Mouse (Mus musculus) limb, embryonic 12.5 days (tissue): ENCODE results near the gene Psmc3ip. TPM values are rescaled to one million over a fixed set of nuclear protein-coding genes. Genes with fewer than 3 reads are reported as not detected.

ENCODE experiments used
- ATAC-seq: fragments of 200-750 bp; cut with Nextera tagmentation; 2 replicates; pipeline ENCODE4 v1.8.0; 2017; ENCODE audit warnings: low read depth, moderate TSS enrichment; ENCODE audit not compliant: insufficient number of reproducible peaks, insufficient read depth, low FRiP score, low TSS enrichment
- H3K27ac ChIP-seq: fragments of 300-500 bp; sonication (generic); 2 replicates; pipeline ENCODE4 v1.5.1; 2016; ENCODE audit warnings: mild to moderate bottlenecking, moderate library complexity
- H3K27me3 ChIP-seq: fragments of 300-500 bp; sonication (generic); 2 replicates; pipeline ENCODE4 v1.6.1; 2016; ENCODE audit warnings: mild to moderate bottlenecking, moderate library complexity
- H3K36me3 ChIP-seq: fragments of 300-500 bp; sonication (generic); 2 replicates; pipeline ENCODE4 v1.6.1; 2016; ENCODE audit warnings: mild to moderate bottlenecking, moderate library complexity
- H3K4me1 ChIP-seq: fragments of 300-500 bp; sonication (generic); replicated peaks from 2 replicates; pipeline ENCODE4 v1.6.1; 2016
- H3K4me2 ChIP-seq: fragments of 300-500 bp; sonication (generic); 2 replicates; pipeline ENCODE4 v1.6.1; 2016; ENCODE audit warnings: mild to moderate bottlenecking, moderate library complexity
- H3K4me3 ChIP-seq: fragments of 300-500 bp; sonication (generic); replicated peaks from 2 replicates; pipeline ENCODE4 v1.5.1; 2016; ENCODE audit warnings: mild to moderate bottlenecking
- H3K9ac ChIP-seq: fragments of 300-500 bp; sonication (generic); replicated peaks from 2 replicates; pipeline ENCODE4 v1.6.1; 2016; ENCODE audit warnings: mild to moderate bottlenecking, moderate library complexity
- H3K9me3 ChIP-seq: fragments of 300-500 bp; sonication (generic); 2 replicates; pipeline ENCODE4 v1.6.1; 2016; ENCODE audit warnings: mild to moderate bottlenecking, moderate library complexity
- WGBS: fragments of 180-500 bp; shearing (Covaris S2); methylation state at CpG from one replicate; pipeline ENCODE4 v1.1.7; 2016; 5-methylcytosine and 5-hydroxymethylcytosine counted together
- polyA plus RNA-seq: library from polyadenylated mRNA; unstranded; fragments of >200 nt; fragmentation: Nextera tagmentation; extraction: Ambion mirVana; gene quantifications from 2 replicates; pipeline ENCODE4 v1.2.1, GENCODE M21; 2016

The Psmc3ip gene
- polyA plus RNA-seq, 1 experiment from 2014 or later: 54.3 TPM

GRCm38 (mm10) chr11:101062165-101062884 lies 32.9 kb downstream of the Psmc3ip start:
- H3K4me1 ChIP-seq: peaks cover 19% of the 10 kb centered on the region
- 80% methylated on average over 12 of the region's 12 CpGs for WGBS

GRCm38 (mm10) chr11:101061049-101061448 lies 34.2 kb downstream of the Psmc3ip start:
- WGBS: 84% methylated on average over 5 of the region's 5 CpGs
- H3K36me3 ChIP-seq: peaks cover 54% of the 10 kb centered on the region
- no peak overlapping the region for H3K27ac ChIP-seq

More at GRCm38 (mm10) chr11:101062165-101062884, 32.9 kb downstream of the Psmc3ip start:
- Histone ChIP-seq H3K27ac (no peak overlapping the region), H3K36me3 (peaks cover 46% of the 10 kb centered on the region), H3K9me3 (no peaks in the 10 kb centered on the region), H3K9ac (no peak overlapping the region), H3K27me3 (no peaks in the 10 kb centered on the region), H3K4me2 (no peak overlapping the region), H3K4me3 (no peak overlapping the region)
- no peak for ATAC-seq

GRCm38 (mm10) chr11:101060126-101060525 lies 35.1 kb downstream of the Psmc3ip start:
- Histone ChIP-seq H3K9me3 (no peaks in the 10 kb centered on the region), H3K4me1 (peaks cover 19% of the 10 kb centered on the region), H3K36me3 (peaks cover 64% of the 10 kb centered on the region), H3K9ac (no peak overlapping the region), H3K27me3 (no peaks in the 10 kb centered on the region), H3K4me3 (no peak overlapping the region), H3K27ac (0 out of 2 replicates have a peak overlapping the region, but pooled peaks have one; percentile 31), H3K4me2 (no peak overlapping the region)
- no peak for ATAC-seq
- WGBS: 72% methylated on average over 8 of the region's 8 CpGs

More at GRCm38 (mm10) chr11:101061049-101061448, 34.2 kb downstream of the Psmc3ip start:
- H3K9me3 ChIP-seq: no peaks in the 10 kb centered on the region
- H3K27me3 ChIP-seq: no peaks in the 10 kb centered on the region
- peaks cover 19% of the 10 kb centered on the region for H3K4me1 ChIP-seq
- no peak overlapping the region for H3K4me2 ChIP-seq
- no peak overlapping the region for H3K9ac ChIP-seq
- ATAC-seq: no peak
- no peak overlapping the region for H3K4me3 ChIP-seq

- Histone ChIP-seq H3K4me3 (no peak overlapping the region), H3K36me3 (peaks cover 69% of the 10 kb centered on the region), H3K4me2 (no peak overlapping the region), H3K9ac (no peak overlapping the region), H3K4me1 (peaks cover 19% of the 10 kb centered on the region), H3K9me3 (no peaks in the 10 kb centered on the region), H3K27me3 (no peaks in the 10 kb centered on the region), H3K27ac (no peak overlapping the region)
- 86% methylated on average over 10 of the region's 10 CpGs for WGBS
- ATAC-seq: no peak
These were observed 35.8 kb downstream of the Psmc3ip start for GRCm38 (mm10) chr11:101059473-101059872.

- no peak overlapping the region for H3K27ac ChIP-seq
These were observed 36.5 kb downstream of the Psmc3ip start for GRCm38 (mm10) chr11:101058726-101059125.

GRCm38 (mm10) chr11:101057860-101058259 lies 37.4 kb downstream of the Psmc3ip start:
- peaks cover 77% of the 10 kb centered on the region for H3K36me3 ChIP-seq
- H3K27ac ChIP-seq: no peak overlapping the region
- no peak overlapping the region for H3K9ac ChIP-seq
- peaks cover 4% of the 10 kb centered on the region for H3K4me1 ChIP-seq
- H3K4me2 ChIP-seq: no peak overlapping the region
- H3K4me3 ChIP-seq: no peak overlapping the region
- no peaks in the 10 kb centered on the region for H3K9me3 ChIP-seq
- 35% methylated on average over 5 of the region's 5 CpGs for WGBS
- ATAC-seq: no peak
- no peaks in the 10 kb centered on the region for H3K27me3 ChIP-seq

More at GRCm38 (mm10) chr11:101058726-101059125, 36.5 kb downstream of the Psmc3ip start:
- Histone ChIP-seq H3K27me3 (no peaks in the 10 kb centered on the region), H3K9me3 (no peaks in the 10 kb centered on the region), H3K4me1 (peaks cover 12% of the 10 kb centered on the region), H3K4me2 (no peak overlapping the region), H3K4me3 (no peak overlapping the region), H3K36me3 (peaks cover 74% of the 10 kb centered on the region), H3K9ac (no peak overlapping the region)
- no peak for ATAC-seq
- 69% methylated on average over 5 of the region's 5 CpGs for WGBS

GRCm38 (mm10) chr11:101056885-101057284 lies 38.4 kb downstream of the Psmc3ip start:
- Histone ChIP-seq H3K4me1 (no peaks in the 10 kb centered on the region), H3K9me3 (no peaks in the 10 kb centered on the region), H3K36me3 (peaks cover 77% of the 10 kb centered on the region), H3K4me3 (no peak overlapping the region), H3K27me3 (no peaks in the 10 kb centered on the region), H3K27ac (no peak overlapping the region), H3K9ac (no peak overlapping the region), H3K4me2 (no peak overlapping the region)
- WGBS: 43% methylated on average over 8 of the region's 8 CpGs
- ATAC-seq: no peak

GRCm38 (mm10) chr11:101055418-101055817 lies 39.8 kb downstream of the Psmc3ip start:
- Histone ChIP-seq H3K27me3 (no peaks in the 10 kb centered on the region), H3K4me3 (no peak overlapping the region), H3K4me1 (no peaks in the 10 kb centered on the region), H3K27ac (no peak overlapping the region), H3K36me3 (peaks cover 75% of the 10 kb centered on the region), H3K9me3 (no peaks in the 10 kb centered on the region), H3K9ac (no peak overlapping the region), H3K4me2 (no peak overlapping the region)
- WGBS: 88% methylated on average over 14 of the region's 14 CpGs
- no peak for ATAC-seq

- Histone ChIP-seq H3K4me2 (no peak overlapping the region), H3K9ac (no peak overlapping the region), H3K27me3 (no peaks in the 10 kb centered on the region), H3K27ac (no peak overlapping the region), H3K4me1 (no peaks in the 10 kb centered on the region), H3K36me3 (peaks cover 75% of the 10 kb centered on the region), H3K9me3 (no peaks in the 10 kb centered on the region), H3K4me3 (no peak overlapping the region)
- WGBS: 100% methylated on average over 1 of the region's 1 CpGs
- no peak for ATAC-seq
These were observed 41.3 kb downstream of the Psmc3ip start for GRCm38 (mm10) chr11:101053974-101054373.

GRCm38 (mm10) chr11:101052751-101053473 lies 42.3 kb downstream of the Psmc3ip start:
- Histone ChIP-seq H3K36me3 (peaks cover 81% of the 10 kb centered on the region), H3K4me3 (no peak overlapping the region), H3K27ac (no peak overlapping the region), H3K9ac (no peak overlapping the region), H3K4me1 (no peaks in the 10 kb centered on the region), H3K4me2 (no peak overlapping the region), H3K27me3 (no peaks in the 10 kb centered on the region), H3K9me3 (no peaks in the 10 kb centered on the region)
- no peak for ATAC-seq
- WGBS: 87% methylated on average over 10 of the region's 10 CpGs

- Histone ChIP-seq H3K9me3 (no peaks in the 10 kb centered on the region), H3K4me1 (no peaks in the 10 kb centered on the region), H3K4me3 (no peak overlapping the region), H3K4me2 (no peak overlapping the region), H3K27me3 (no peaks in the 10 kb centered on the region), H3K27ac (no peak overlapping the region), H3K36me3 (peaks cover 87% of the 10 kb centered on the region), H3K9ac (no peak overlapping the region)
- ATAC-seq: no peak
- WGBS: 86% methylated on average over 8 of the region's 8 CpGs
These were observed 43.6 kb downstream of the Psmc3ip start for GRCm38 (mm10) chr11:101051617-101052016.
